ENCODE assay signal across 8 mouse cellular contexts in genomic region chr7:48750164-48750809, GRCm38 (mm10). TPM values are rescaled to one million over a fixed set of nuclear protein-coding genes. Genes with fewer than 3 reads are reported as not detected.
A peak's percentile ranks its signal among the peaks of the same experiment; 100 is the strongest.
DNase-seq lines count a peak whose midpoint lies in the region; ATAC-seq and TF ChIP-seq lines count a peak whose summit lies in the region.

No protein-coding gene starts in this region.

- peaks cover 3% of the 10 kb centered on the region; the same call in 1 of the 2 replicates for H3K27me3 ChIP-seq in heart, embryonic 13.5 days (replicated peaks)
- H3K27me3 ChIP-seq in hindbrain, embryonic 12.5 days: peaks cover 3% of the 10 kb centered on the region; the same call in 1 of the 2 replicates
- no peaks in the 10 kb centered on the region for H3K27me3 ChIP-seq in limb, embryonic 14.5 days (ENCODE audit: control insufficient read depth, insufficient read depth, low read length)
- H3K27me3 ChIP-seq in midbrain, embryonic 14.5 days (ENCODE audit: control insufficient read depth, insufficient read depth, low read length): no peaks in the 10 kb centered on the region

- no peak for TF ChIP-seq POLR2A in bone marrow, adult 2 months (IDR thresholded peaks at IDR 0.05; ENCODE audit: borderline replicate concordance, control insufficient read depth, low read depth, low read length)
- TF ChIP-seq POLR2A in limb, embryonic 14.5 days (IDR thresholded peaks at IDR 0.05; ENCODE audit: borderline replicate concordance, extremely low read depth, insufficient read depth, insufficient read length): no peak

- DNase-seq in heart, postnatal 4 days: no peak
- no peak for DNase-seq in limb, embryonic 14.5 days (ENCODE audit: low spot score)
- no peak for DNase-seq in midbrain, embryonic 14.5 days
- DNase-seq in frontal cortex, postnatal 36 days (ENCODE audit: low spot score in 2 of 2): no peak
- DNase-seq in layer of hippocampus, postnatal 36 days: no peak

- ATAC-seq in heart, embryonic 13.5 days (ENCODE audit: extremely low read depth, insufficient number of reproducible peaks, low FRiP score, low TSS enrichment): no peak
- ATAC-seq in hindbrain, embryonic 12.5 days (ENCODE audit: low FRiP score): peak; percentile 52
- ATAC-seq in limb, embryonic 14.5 days (ENCODE audit: low FRiP score, low read depth): peak; percentile 11; the same call in 1 of the 2 replicates
- ATAC-seq in midbrain, embryonic 14.5 days (ENCODE audit: low FRiP score, low TSS enrichment): 0 out of 2 replicates have a peak, but pooled peaks have one; percentile 24

- no peak for TF ChIP-seq CTCF in bone marrow, adult 2 months (IDR thresholded peaks at IDR 0.05; ENCODE audit: control insufficient read depth, insufficient read depth, low read length)

- no peaks in the 10 kb centered on the region for H3K9me3 ChIP-seq in heart, embryonic 13.5 days
- no peaks in the 10 kb centered on the region for H3K9me3 ChIP-seq in hindbrain, embryonic 12.5 days (replicated peaks)
- H3K9me3 ChIP-seq in limb, embryonic 14.5 days (ENCODE audit: control insufficient read depth, low read length): no peaks in the 10 kb centered on the region
- H3K9me3 ChIP-seq in midbrain, embryonic 14.5 days (ENCODE audit: control insufficient read depth, low read length): no peaks in the 10 kb centered on the region

- peak overlapping the region; percentile 78; the same call in 1 of the 2 replicates for H3K9ac ChIP-seq in heart, embryonic 13.5 days
- no peak overlapping the region for H3K9ac ChIP-seq in hindbrain, embryonic 12.5 days
- H3K9ac ChIP-seq in limb, embryonic 14.5 days (ENCODE audit: low read depth, low read length, severe bottlenecking): no peak overlapping the region
- H3K9ac ChIP-seq in midbrain, embryonic 14.5 days (replicated peaks; ENCODE audit: low read length): no peak overlapping the region

- H3K4me2 ChIP-seq in heart, embryonic 13.5 days: peak overlapping the region; percentile 93
- peak overlapping the region; percentile 70; the same call in 1 of the 2 replicates for H3K4me2 ChIP-seq in hindbrain, embryonic 12.5 days (replicated peaks)
- peak overlapping the region; percentile 42; the same call in 1 of the 2 replicates for H3K4me2 ChIP-seq in limb, embryonic 14.5 days (replicated peaks; ENCODE audit: low read depth, low read length, severe bottlenecking)
- peak overlapping the region; percentile 86 for H3K4me2 ChIP-seq in midbrain, embryonic 14.5 days (ENCODE audit: low read length)

- WGBS in heart, embryonic 13.5 days: 66% methylated on average over 8 of the region's 8 CpGs
- WGBS in bone marrow, adult 2 months: 19% methylated on average over 8 of the region's 8 CpGs
- 62% methylated on average over 8 of the region's 8 CpGs for WGBS in hindbrain, embryonic 12.5 days
- WGBS in limb, embryonic 14.5 days: 57% methylated on average over 8 of the region's 8 CpGs
- WGBS in midbrain, embryonic 14.5 days: 67% methylated on average over 8 of the region's 8 CpGs

- no peak overlapping the region for H3K27ac ChIP-seq in heart, embryonic 13.5 days (replicated peaks)
- H3K27ac ChIP-seq in bone marrow, adult 2 months (ENCODE audit: control insufficient read depth, insufficient read depth, low read depth, low read length, poor library complexity): peak overlapping the region; percentile 67
- H3K27ac ChIP-seq in hindbrain, embryonic 12.5 days: no peak overlapping the region
- H3K27ac ChIP-seq in limb, embryonic 14.5 days (replicated peaks; ENCODE audit: low read depth, low read length): no peak overlapping the region
- no peak overlapping the region for H3K27ac ChIP-seq in midbrain, embryonic 14.5 days (replicated peaks; ENCODE audit: low read depth, low read length)

- H3K36me3 ChIP-seq in heart, embryonic 13.5 days: no peaks in the 10 kb centered on the region
- no peaks in the 10 kb centered on the region for H3K36me3 ChIP-seq in hindbrain, embryonic 12.5 days
- no peaks in the 10 kb centered on the region for H3K36me3 ChIP-seq in limb, embryonic 14.5 days (ENCODE audit: control insufficient read depth, insufficient read depth, low read length)
- H3K36me3 ChIP-seq in midbrain, embryonic 14.5 days (ENCODE audit: control insufficient read depth, insufficient read depth, low read length): no peaks in the 10 kb centered on the region

- H3K4me3 ChIP-seq in heart, embryonic 13.5 days: no peak overlapping the region
- no peak overlapping the region for H3K4me3 ChIP-seq in bone marrow, adult 2 months (replicated peaks; ENCODE audit: control insufficient read depth, low read depth, low read length)
- peak overlapping the region; percentile 31; the same call in 1 of the 2 replicates for H3K4me3 ChIP-seq in hindbrain, embryonic 12.5 days
- H3K4me3 ChIP-seq in limb, embryonic 14.5 days (replicated peaks; ENCODE audit: low read length): no peak overlapping the region; the same call in 1 of the 2 replicates
- no peak overlapping the region for H3K4me3 ChIP-seq in midbrain, embryonic 14.5 days (replicated peaks; ENCODE audit: low read depth, low read length)

- peaks cover 3% of the 10 kb centered on the region; the same call in 1 of the 2 replicates for H3K4me1 ChIP-seq in heart, embryonic 13.5 days
- H3K4me1 ChIP-seq in bone marrow, adult 2 months (ENCODE audit: control insufficient read depth, insufficient read depth, low read length): no peaks in the 10 kb centered on the region
- no peaks in the 10 kb centered on the region for H3K4me1 ChIP-seq in hindbrain, embryonic 12.5 days
- H3K4me1 ChIP-seq in limb, embryonic 14.5 days (ENCODE audit: control insufficient read depth, insufficient read depth, low read length): no peaks in the 10 kb centered on the region
- H3K4me1 ChIP-seq in midbrain, embryonic 14.5 days (ENCODE audit: control insufficient read depth, insufficient read depth, low read length): no peaks in the 10 kb centered on the region

RNA-seq across cellular contexts. Expression of gene Zdhhc13, which starts 38.5 kb away (rescaled TPM):
- 31.1 and 32.5 TPM in 2 replicates for polyA plus RNA-seq in heart, embryonic 13.5 days (2015; fragmentation: Nextera tagmentation; extraction: Ambion mirVana)
- total RNA-seq in heart, postnatal 4 days (2021): 10 to 100 TPM; 21.2 to 22.6 TPM
- 6.2 and 12.5 TPM in 2 replicates for polyA plus RNA-seq in bone marrow, adult 2 months (2011; ENCODE audit: insufficient read depth, insufficient read length, low replicate concordance, missing spikeins)
- 36.3 and 40.6 TPM in 2 replicates for polyA plus RNA-seq in hindbrain, embryonic 12.5 days (2016; fragmentation: Nextera tagmentation; extraction: Ambion mirVana)
- 28.5 and 34.1 TPM in 2 replicates for polyA plus RNA-seq in limb, embryonic 14.5 days (2012; rRNA removed)
- polyA plus RNA-seq in limb, embryonic 14.5 days (2014; fragmentation: Nextera tagmentation; extraction: Ambion mirVana): 30.4 and 30.5 TPM in 2 replicates
- 38.7 and 49.7 TPM in 2 replicates for polyA plus RNA-seq in midbrain, embryonic 14.5 days (2014; fragmentation: Nextera tagmentation; extraction: Ambion mirVana)
- total RNA-seq in layer of hippocampus, postnatal 36 days (2021): 10 to 100 TPM; 21.4 to 23.4 TPM

Comparison
In these comparisons a context has a peak if more than half of its experiments do, and no peak if none do; other contexts are left out.
1. H3K4me2 ChIP-seq: peak in every context shown above with its lines; median percentile 93 in heart, embryonic 13.5 days; 86 in midbrain, embryonic 14.5 days; 70 in hindbrain, embryonic 12.5 days; 42 in limb, embryonic 14.5 days.